Mouse (Mus musculus): ENCODE measurements around the gene Dctn3. TPM values are rescaled to one million over a fixed set of nuclear protein-coding genes. Genes with fewer than 3 reads are reported as not detected.

The Dctn3 gene
- total and polyA plus RNA-seq, 3 experiments, result 60.7 to 128 (median 105) TPM

- DNase-seq, result no peak
These were observed 50.9 kb downstream of the Dctn3 start for GRCm38 (mm10) chr4:41671963-41672480.

- no peak for DNase-seq
These were observed 51.5 kb downstream of the Dctn3 start for GRCm38 (mm10) chr4:41671500-41671899.

- no peak for DNase-seq
These were observed 52.1 kb downstream of the Dctn3 start for GRCm38 (mm10) chr4:41670836-41671235.

- no peak for DNase-seq
These were observed 56.3 kb downstream of the Dctn3 start for GRCm38 (mm10) chr4:41666646-41667045.

- peak; percentile 72 for DNase-seq
These were observed 57.8 kb downstream of the Dctn3 start for GRCm38 (mm10) chr4:41665009-41665675.

Other genes starting within 250 kb of the Dctn3 start
- 10 to 100 TPM; 12.3 to 15.2 TPM for gene AI464131, start 220.1 kb downstream of the Dctn3 start, total RNA-seq (2021)
- gene AI464131, start 220.1 kb downstream of the Dctn3 start, polyA plus RNA-seq (2012; rRNA removed), result 11.5 and 14.6 TPM in 2 replicates
- gene 1110017D15Rik, start 205.8 kb downstream of the Dctn3 start, total RNA-seq (2021), result under 1 TPM in 1 of 2 experiments, not detected in 1; 0.55 TPM
- 0.40 and 0.66 TPM in 2 replicates for gene 1110017D15Rik, start 205.8 kb downstream of the Dctn3 start, polyA plus RNA-seq (2012; rRNA removed)
- 10 to 100 TPM; 14.3 to 20.1 TPM for gene Fam219a, start 153.6 kb downstream of the Dctn3 start, total RNA-seq (2021)
- 74.7 and 76.1 TPM in 2 replicates for gene Fam219a, start 153.6 kb downstream of the Dctn3 start, polyA plus RNA-seq (2012; rRNA removed)
- gene Dnaic1, start 153.4 kb downstream of the Dctn3 start, total RNA-seq (2021), result under 1 TPM in 1 of 2 experiments, not detected in 1; 0.46 TPM
- 0.38 and 0.43 TPM in 2 replicates for gene Dnaic1, start 153.4 kb downstream of the Dctn3 start, polyA plus RNA-seq (2012; rRNA removed)
- 1 to 10 TPM; 2.9 to 4.6 TPM for gene Enho, start 82.8 kb downstream of the Dctn3 start, total RNA-seq (2021)
- gene Enho, start 82.8 kb downstream of the Dctn3 start, polyA plus RNA-seq (2012; rRNA removed), result 13.2 and 20.9 TPM in 2 replicates
- gene Cntfr, start 26.1 kb downstream of the Dctn3 start, total RNA-seq (2021), result 10 to 100 TPM; 37.6 to 62.3 TPM
- 70.6 and 72.3 TPM in 2 replicates for gene Cntfr, start 26.1 kb downstream of the Dctn3 start, polyA plus RNA-seq (2012; rRNA removed)
- gene Il11ra1, start 23.2 kb downstream of the Dctn3 start, total RNA-seq (2021), result 10 to 100 TPM; 53.0 to 90.8 TPM
- 198 and 290 TPM in 2 replicates for gene Il11ra1, start 23.2 kb downstream of the Dctn3 start, polyA plus RNA-seq (2012; rRNA removed)
- 10 to 100 TPM; 31.0 to 38.6 TPM for gene Rpp25l, start 9.6 kb downstream of the Dctn3 start, total RNA-seq (2021)
- gene Rpp25l, start 9.6 kb downstream of the Dctn3 start, polyA plus RNA-seq (2012; rRNA removed), result 61.9 and 70.1 TPM in 2 replicates
- not detected for gene Arid3c, start 8.0 kb upstream of the Dctn3 start, total RNA-seq (2021)
- gene Arid3c, start 8.0 kb upstream of the Dctn3 start, polyA plus RNA-seq (2012; rRNA removed), result not detected in 2 replicates
- gene Galt, start 32.1 kb upstream of the Dctn3 start, total RNA-seq (2021), result 10 to 100 TPM; 42.9 to 43.3 TPM
- 113 and 117 TPM in 2 replicates for gene Galt, start 32.1 kb upstream of the Dctn3 start, polyA plus RNA-seq (2012; rRNA removed)
- 10 to 100 TPM; 83.8 to 86.7 TPM for gene Sigmar1, start 33.0 kb upstream of the Dctn3 start, total RNA-seq (2021)
- gene Sigmar1, start 33.0 kb upstream of the Dctn3 start, polyA plus RNA-seq (2012; rRNA removed), result 139 and 145 TPM in 2 replicates
- 10 to 100 TPM; 31.1 to 42.7 TPM for gene Ccl27a, start 51.1 kb upstream of the Dctn3 start, total RNA-seq (2021)
- 74.2 and 96.3 TPM in 2 replicates for gene Ccl27a, start 51.1 kb upstream of the Dctn3 start, polyA plus RNA-seq (2012; rRNA removed)
- gene Gm21541, start 180.4 kb upstream of the Dctn3 start, total RNA-seq (2021), result not detected
- gene Gm21541, start 180.4 kb upstream of the Dctn3 start, polyA plus RNA-seq (2012; rRNA removed), result not detected in 2 replicates
- gene Gm20878, start 218.4 kb upstream of the Dctn3 start, total RNA-seq (2021), result 1 to 10 TPM; 3.8 to 4.5 TPM
- gene Gm20878, start 218.4 kb upstream of the Dctn3 start, polyA plus RNA-seq (2012; rRNA removed), result 3.3 and 4.8 TPM in 2 replicates
- gene Fam205a4, start 242.9 kb upstream of the Dctn3 start, total RNA-seq (2021), result 1 to 10 TPM in 1 of 2 experiments, under 1 TPM in 1; 0.98 to 1.4 TPM
- 0.19 and 0.28 TPM in 2 replicates for gene Fam205a4, start 242.9 kb upstream of the Dctn3 start, polyA plus RNA-seq (2012; rRNA removed)